Mouse (Mus musculus) urinary bladder, adult 2 months (tissue): Measurements from ENCODE around the gene Plbd1. TPM values are rescaled to one million over a fixed set of nuclear protein-coding genes. Genes with fewer than 3 reads are reported as not detected.
A peak's percentile ranks its signal among the peaks of the same experiment; 100 is the strongest.

Experiments used
- DNase-seq: peaks from one replicate; pipeline ENCODE4 v3.0.0; 2022; ENCODE audit warnings: low spot score
- polyA plus RNA-seq: library from polyadenylated mRNA; depleted of rRNA; stranded (reverse); fragments of >200 nt; gene quantifications from 2 replicates; pipeline ENCODE4 v1.2.3, GENCODE M21; 2012; rRNA removed

The Plbd1 gene
- polyA plus RNA-seq, result 14.3 and 15.9 TPM in 2 replicates

DNA sequence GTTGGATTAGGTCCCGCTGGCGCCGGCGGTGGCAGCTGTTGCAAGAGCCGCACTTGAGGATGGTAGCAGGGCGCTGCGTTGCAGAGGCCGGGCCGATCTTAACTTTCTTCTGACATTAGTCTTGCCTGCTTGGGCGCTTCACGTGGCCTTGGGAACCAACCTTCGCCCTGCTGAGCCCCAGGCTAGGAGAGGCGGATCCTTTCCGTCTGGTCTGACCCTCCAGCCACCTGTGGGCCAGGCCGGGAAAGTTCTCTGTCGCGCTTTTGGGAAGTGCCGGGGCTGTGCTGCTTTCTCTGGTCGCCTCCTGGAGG lies at the start of gene Plbd1:
Gene Plbd1 (minus strand): TSS at position 223 of the 311 bp plus-strand sequence.
- no peak for DNase-seq

GRCm38 (mm10) chr6:136710408-136710807 lies 48.7 kb upstream of the Plbd1 start:
- DNase-seq, result no peak

GRCm38 (mm10) chr6:136708597-136708996 lies 46.9 kb upstream of the Plbd1 start:
- no peak for DNase-seq

- DNase-seq, result no peak
Observed at GRCm38 (mm10) chr6:136701878-136702277, 40.1 kb upstream of the Plbd1 start.

GRCm38 (mm10) chr6:136701185-136701584 lies 39.5 kb upstream of the Plbd1 start:
- DNase-seq, result no peak

DNA sequence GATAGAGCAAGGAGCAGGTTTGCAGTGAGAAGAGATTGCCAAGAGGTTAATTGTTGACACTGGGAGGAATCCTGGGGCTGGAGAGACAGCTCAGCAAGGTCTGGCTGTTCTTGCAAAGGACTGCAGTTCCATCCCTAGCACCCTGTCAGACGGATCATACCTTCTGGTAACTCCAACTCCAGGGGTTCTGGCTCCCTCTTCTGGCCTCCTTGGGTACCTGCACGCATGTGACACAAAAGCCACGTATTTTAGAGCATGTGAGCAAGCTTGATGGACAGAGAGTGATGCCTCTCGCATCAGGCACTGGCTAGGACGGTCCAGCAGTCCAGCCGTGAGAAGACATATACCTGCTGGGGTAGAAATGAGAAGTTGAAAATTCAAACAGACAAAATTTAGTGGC lies 29.6 kb upstream of the Plbd1 start:
- no peak for DNase-seq

DNA sequence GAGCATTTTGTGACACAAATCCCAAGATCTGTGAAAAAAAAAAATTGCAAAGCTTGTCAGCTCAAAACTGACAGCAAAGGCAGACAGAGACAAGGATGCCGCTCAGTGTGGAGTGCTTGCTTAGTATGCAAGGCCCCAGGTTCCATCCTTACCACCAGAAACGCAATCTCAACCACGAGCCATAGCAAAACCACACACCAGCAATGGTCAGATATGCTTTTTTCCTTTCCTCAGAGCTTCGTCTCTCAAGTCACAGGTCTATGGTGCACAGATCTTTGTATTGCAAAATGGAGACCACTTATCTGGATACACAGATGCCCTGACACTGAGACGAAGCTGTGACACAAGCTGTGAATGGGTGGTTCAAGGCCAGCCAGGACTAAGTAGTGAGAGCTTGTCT lies 28.8 kb upstream of the Plbd1 start:
- DNase-seq, result no peak

GRCm38 (mm10) chr6:136689790-136690413 lies 28.2 kb upstream of the Plbd1 start:
- DNase-seq, result no peak

DNA sequence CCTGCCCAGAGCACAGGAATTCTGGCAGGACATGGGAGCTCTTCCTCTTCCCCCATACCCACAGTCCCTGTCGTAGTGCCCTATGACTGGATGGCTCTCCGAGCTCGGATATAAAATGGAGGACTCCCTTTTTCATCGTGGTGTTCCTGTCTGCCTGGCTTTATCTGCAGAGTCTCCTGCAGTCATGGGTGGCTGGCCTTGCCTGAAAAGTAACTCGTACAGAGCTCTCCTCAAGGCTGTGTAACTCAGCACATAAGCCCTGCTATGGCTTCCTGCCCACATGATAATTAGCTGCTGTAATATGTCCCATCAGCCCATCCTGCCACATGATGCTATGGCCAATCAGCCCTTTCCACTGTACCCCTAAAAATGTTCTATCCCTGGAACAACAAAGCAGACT lies 23.7 kb upstream of the Plbd1 start:
- DNase-seq, result no peak

- no peak for DNase-seq
Observed at GRCm38 (mm10) chr6:136683410-136684334, 21.9 kb upstream of the Plbd1 start.

DNA sequence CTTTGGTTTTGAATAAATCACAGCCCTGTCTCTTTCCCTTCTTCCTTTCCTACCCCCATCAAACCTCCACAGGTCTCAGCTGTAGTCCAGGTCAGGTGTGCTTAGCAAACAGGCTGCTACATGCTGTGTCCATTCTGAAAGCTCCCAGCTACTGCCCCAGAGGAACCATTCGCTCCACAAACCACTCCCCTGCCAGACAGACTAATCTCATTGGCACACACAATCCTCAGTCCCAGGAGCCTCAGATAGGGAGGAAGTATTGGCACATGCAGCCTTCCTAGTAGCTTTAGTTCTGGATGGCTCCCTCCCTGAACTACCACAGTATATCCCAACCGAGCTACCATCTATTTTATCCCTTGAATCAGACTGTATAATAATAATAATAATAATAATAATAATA lies 17.7 kb upstream of the Plbd1 start:
- no peak for DNase-seq

DNA sequence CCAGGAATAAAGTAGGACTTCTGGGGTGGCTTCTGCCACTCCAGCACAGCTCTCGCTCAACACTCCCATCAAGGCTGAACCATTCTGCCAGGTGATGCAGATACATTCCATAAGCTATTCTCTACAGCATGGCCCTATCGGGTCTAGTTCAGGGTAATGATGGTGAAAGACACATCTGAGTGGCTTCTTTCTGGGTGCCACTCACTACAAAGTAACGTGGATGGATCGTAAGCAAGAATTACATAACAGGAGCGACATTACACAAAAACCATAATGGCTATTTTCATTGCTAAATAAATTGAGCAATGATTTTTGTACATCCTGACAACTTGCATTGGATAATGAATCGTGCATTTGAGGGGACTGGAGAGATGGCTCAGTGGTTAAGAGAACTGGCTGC lies 13.2 kb upstream of the Plbd1 start:
- no peak for DNase-seq

DNA sequence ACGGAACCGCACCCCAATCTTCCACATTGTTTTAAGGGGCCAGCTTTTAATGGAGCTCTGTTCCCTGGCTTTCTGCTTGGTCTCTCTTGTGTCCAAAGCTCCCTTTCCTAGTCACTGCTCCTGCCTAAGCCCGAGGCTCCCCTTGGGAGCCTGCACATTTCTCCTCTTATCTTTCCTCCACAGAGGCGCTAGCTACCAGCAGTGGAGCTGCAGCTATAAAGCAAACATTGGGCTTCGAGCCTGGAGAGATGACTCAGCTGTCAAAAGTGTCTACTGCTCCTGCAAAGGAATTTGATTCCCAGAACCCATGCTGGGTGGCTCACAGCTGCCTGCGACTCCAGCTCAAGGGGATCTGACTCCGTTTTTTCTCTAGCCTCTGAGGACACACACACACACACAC lies 10.7 kb upstream of the Plbd1 start:
- DNase-seq, result no peak

DNA sequence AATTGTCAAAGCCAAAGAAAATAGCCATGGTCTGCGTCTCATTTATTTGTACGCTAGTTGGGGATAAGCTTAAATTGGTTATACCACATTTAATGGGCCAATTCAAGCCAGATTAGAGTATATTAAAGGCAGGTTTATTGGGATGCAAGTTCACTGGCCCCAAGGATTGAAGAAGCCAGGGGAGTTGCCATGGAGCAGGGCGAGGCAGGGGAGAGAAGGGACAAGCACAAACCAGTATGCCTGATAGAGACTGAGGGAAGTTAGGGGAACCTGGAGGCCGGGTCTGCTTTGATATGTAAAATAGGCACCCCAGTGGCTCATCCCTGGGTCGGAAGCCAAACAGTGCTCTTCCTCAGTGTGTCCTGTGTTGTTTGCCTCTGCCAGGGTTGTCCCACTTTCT lies 7.5 kb upstream of the Plbd1 start:
- no peak for DNase-seq

DNA sequence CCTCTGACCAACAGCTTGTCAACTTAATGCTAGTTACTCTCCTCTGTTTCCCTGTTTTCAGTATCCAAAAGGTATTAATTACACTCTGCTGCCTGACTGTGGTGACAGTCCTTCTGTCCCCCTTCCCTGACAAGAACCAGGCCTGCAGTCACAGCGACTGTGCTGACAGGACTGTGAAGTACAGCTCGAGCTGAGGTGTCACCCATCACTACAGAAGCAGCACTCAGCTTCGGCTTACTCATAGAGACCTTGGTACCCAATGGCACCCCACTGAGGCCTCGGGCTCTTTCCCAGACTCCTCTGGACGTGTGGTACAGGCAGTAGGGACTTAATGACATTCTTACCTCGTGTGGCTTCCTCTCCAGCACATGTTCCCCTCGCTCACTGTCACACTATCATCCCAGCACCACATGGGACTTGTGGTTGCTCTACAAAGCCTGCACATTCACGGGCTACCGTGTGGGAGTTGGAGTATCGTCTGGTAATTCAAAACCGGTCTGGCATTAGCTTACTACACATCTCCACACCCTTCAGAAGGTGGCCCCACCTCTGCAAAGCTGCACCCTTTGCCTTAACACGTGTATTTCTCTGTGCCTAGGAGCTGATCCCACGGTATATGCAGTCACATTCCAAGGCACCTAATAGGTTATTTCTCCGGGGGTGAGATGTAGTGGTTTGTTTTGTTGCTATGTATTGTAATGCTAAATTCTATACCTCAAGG lies 6.7 kb upstream of the Plbd1 start:
- no peak for DNase-seq

DNA sequence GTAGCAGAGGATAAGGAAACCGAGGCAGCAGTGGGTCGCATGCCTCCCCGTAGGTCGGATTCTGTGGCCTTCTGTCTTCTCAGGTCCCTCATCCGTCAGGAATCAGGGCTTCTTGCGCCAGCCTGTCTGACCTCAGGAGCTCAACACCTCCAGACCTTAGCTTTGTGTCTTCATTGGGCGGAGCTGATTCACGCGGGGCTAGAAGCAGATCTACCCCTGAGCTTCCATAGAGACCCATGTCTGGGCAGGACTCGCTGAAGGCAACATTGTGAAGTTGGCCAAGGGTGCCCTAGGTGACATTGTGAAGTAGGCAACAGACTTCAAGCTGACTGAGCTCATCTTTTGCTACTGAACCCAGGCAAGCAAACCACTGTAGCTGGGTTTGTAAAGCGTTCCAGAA lies 335 bp upstream of the Plbd1 start:
- no peak for DNase-seq

GRCm38 (mm10) chr6:136660831-136661705 lies 660 bp downstream of the Plbd1 start:
- peak; percentile 32 for DNase-seq

- no peak for DNase-seq
Observed at GRCm38 (mm10) chr6:136659226-136659625, 2.5 kb downstream of the Plbd1 start.

- DNase-seq, result no peak
Observed at GRCm38 (mm10) chr6:136658303-136658702, 3.4 kb downstream of the Plbd1 start.

DNA sequence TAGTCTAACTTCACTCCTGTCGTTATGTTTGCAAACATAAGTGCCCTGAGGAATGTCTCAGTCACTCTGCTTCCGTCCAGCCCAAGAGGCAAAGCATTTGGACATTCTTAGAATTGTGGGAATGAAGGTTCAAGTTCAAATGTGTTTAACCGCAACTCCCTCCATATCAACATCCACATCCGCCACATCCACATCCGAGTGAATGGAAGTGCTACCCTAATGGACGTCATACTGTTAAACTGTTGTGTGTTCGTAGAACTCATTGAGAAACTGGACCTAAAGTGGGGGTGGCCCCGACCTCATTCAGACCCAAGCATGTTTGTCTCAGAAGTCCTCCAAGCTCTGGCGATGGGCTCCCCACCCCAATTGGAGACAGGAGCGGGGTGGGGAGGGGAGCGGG lies 5.9 kb downstream of the Plbd1 start:
- no peak for DNase-seq

GRCm38 (mm10) chr6:136654470-136654869 lies 7.3 kb downstream of the Plbd1 start:
- DNase-seq, result no peak

DNA sequence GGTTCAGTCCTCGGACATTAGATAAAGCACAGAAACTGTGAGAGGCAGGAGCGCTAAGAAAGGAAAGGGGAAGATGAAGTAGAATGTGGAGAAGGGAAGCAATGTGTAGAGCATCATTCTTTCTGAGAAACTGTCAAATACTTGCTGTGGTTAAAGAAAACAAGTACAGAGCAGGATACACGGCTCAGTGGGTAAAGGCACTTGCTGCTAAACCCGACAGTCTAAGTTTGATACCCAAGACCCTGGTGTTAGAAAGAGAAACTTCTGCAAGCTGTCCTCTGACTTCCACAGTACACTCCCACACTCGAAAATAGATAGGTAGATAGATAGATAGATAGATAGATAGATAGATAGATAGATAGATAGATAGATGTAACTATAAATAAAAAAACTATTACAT lies 8.4 kb downstream of the Plbd1 start:
- DNase-seq, result no peak
